Mouse (Mus musculus) CH12.LX (cell line): ENCODE results near the gene St8sia6. TPM values are rescaled to one million over a fixed set of nuclear protein-coding genes. Genes with fewer than 3 reads are reported as not detected.

Source experiments
- DNase-seq: peaks from one replicate; pipeline ENCODE4 v3.0.0-alpha.2; 2013; ENCODE audit errors: extremely low read depth
- H3K27ac ChIP-seq: 2 replicates; pipeline ENCODE4 v1.5.1; 2012; ENCODE audit warnings: low read depth, mild to moderate bottlenecking, control low read depth, moderate library complexity; ENCODE audit not compliant: insufficient read depth
- H3K27me3 ChIP-seq: replicated peaks from 2 replicates; pipeline ENCODE3; 2012; ENCODE audit warnings: inconsistent platforms
- H3K36me3 ChIP-seq, 2 experiments: replicated peaks in 1 of 2; 2 replicates each; pipeline versions ENCODE3 to v1.6.1; 2012; ENCODE audit warnings: inconsistent platforms in 1 of 2, low read length in 1 of 2, mild to moderate bottlenecking in 1 of 2, mixed read lengths in 1 of 2, moderate library complexity in 1 of 2; ENCODE audit not compliant: control insufficient read depth in 1 of 2, insufficient read depth in 1 of 2
- H3K4me1 ChIP-seq, 2 experiments: 2 replicates each; pipeline ENCODE4 v1.6.1; 2012; ENCODE audit warnings: inconsistent platforms in 1 of 2, moderate library complexity in 1 of 2; ENCODE audit not compliant: insufficient read depth in 2 of 2, control insufficient read depth in 1 of 2
- H3K4me2 ChIP-seq: 2 replicates; pipeline ENCODE4 v1.6.1; 2012; ENCODE audit warnings: low read depth, mild to moderate bottlenecking, control low read depth; ENCODE audit not compliant: poor library complexity, insufficient read depth, severe bottlenecking
- H3K4me3 ChIP-seq, 3 experiments: fragments of 150-350 bp in 1 of 3; sonication (generic) in 1 of 3; replicated peaks in 1 of 3; 2 replicates each; pipeline versions ENCODE3 to v1.5.1; 2011 to 2012; ENCODE audit warnings: low read depth in 2 of 3, low read length in 2 of 3, mild to moderate bottlenecking in 2 of 3, moderate library complexity in 2 of 3, control low read depth in 1 of 3, improper control_type of control experiment in 1 of 3, inconsistent platforms in 1 of 3, mixed read lengths in 1 of 3; ENCODE audit not compliant: poor library complexity in 1 of 3
- H3K79me2 ChIP-seq: replicated peaks from 2 replicates; pipeline ENCODE4 v1.6.1; 2012; ENCODE audit warnings: mild to moderate bottlenecking, moderate library complexity; ENCODE audit not compliant: control insufficient read depth, poor library complexity, insufficient read depth, severe bottlenecking; ENCODE audit errors: extremely low read depth
- H3K9ac ChIP-seq: 2 replicates; pipeline ENCODE4 v1.6.1; 2012; ENCODE audit warnings: low read depth, mild to moderate bottlenecking, control low read depth, moderate library complexity; ENCODE audit not compliant: insufficient read depth
- H3K9me3 ChIP-seq: replicated peaks from 2 replicates; pipeline ENCODE3; 2012; ENCODE audit warnings: low read length, inconsistent platforms, mixed read lengths
- BHLHE40 ChIP-seq: IDR thresholded peaks from 2 replicates; pipeline ENCODE4 v1.6.1; 2011; ENCODE audit warnings: mild to moderate bottlenecking, low read depth, low read length, improper control_type of control experiment
- E2F4 ChIP-seq: IDR thresholded peaks from 2 replicates; pipeline ENCODE4 v1.6.1; 2011; ENCODE audit warnings: low read depth, low read length, improper control_type of control experiment; ENCODE audit not compliant: insufficient replicate concordance
- ETS1 ChIP-seq: conservative IDR thresholded peaks from 2 replicates; pipeline ENCODE4 v1.6.1; 2012; ENCODE audit warnings: low read depth, mild to moderate bottlenecking, inconsistent platforms, low read length, improper control_type of control experiment, moderate library complexity
- HCFC1 ChIP-seq: IDR thresholded peaks from 2 replicates; pipeline ENCODE4 v1.6.1; 2012; ENCODE audit warnings: low read depth, mild to moderate bottlenecking, inconsistent platforms, low read length, improper control_type of control experiment
- IRF4 ChIP-seq: IDR thresholded peaks from 2 replicates; pipeline ENCODE4 v1.6.1; 2014; ENCODE audit warnings: low read depth, mild to moderate bottlenecking, inconsistent platforms, low read length, improper control_type of control experiment
- JUN ChIP-seq: IDR thresholded peaks from 2 replicates; pipeline ENCODE4 v1.6.1; 2011; ENCODE audit warnings: low read depth, mild to moderate bottlenecking, low read length, improper control_type of control experiment, moderate library complexity; ENCODE audit not compliant: insufficient read depth
- KAT2A ChIP-seq: IDR thresholded peaks from 2 replicates; pipeline ENCODE4 v1.6.1; 2012; ENCODE audit warnings: low read length, improper control_type of control experiment, inconsistent platforms; ENCODE audit not compliant: insufficient replicate concordance
- MAFK ChIP-seq: IDR thresholded peaks from 2 replicates; pipeline ENCODE4 v1.6.1; 2011; ENCODE audit warnings: low read length, improper control_type of control experiment; ENCODE audit not compliant: insufficient replicate concordance
- MAX ChIP-seq: IDR thresholded peaks from 2 replicates; pipeline ENCODE4 v1.6.1; 2011; ENCODE audit warnings: low read length, improper control_type of control experiment
- MAZ ChIP-seq: IDR thresholded peaks from 2 replicates; pipeline ENCODE4 v1.6.1; 2012; ENCODE audit warnings: low read depth, mild to moderate bottlenecking, inconsistent platforms, low read length, improper control_type of control experiment, moderate library complexity
- NRF1 ChIP-seq: IDR thresholded peaks from 2 replicates; pipeline ENCODE4 v1.6.1; 2014; ENCODE audit warnings: low read depth, mild to moderate bottlenecking, inconsistent platforms, low read length, improper control_type of control experiment, moderate library complexity
- PAX5 ChIP-seq: IDR thresholded peaks from 2 replicates; pipeline ENCODE4 v1.6.1; 2012; ENCODE audit warnings: low read length, inconsistent platforms, mixed read lengths
- POLR2A ChIP-seq: IDR thresholded peaks from 2 replicates; pipeline ENCODE4 v1.6.1; 2011; ENCODE audit warnings: low read depth, mild to moderate bottlenecking, improper control_type of control experiment, low read length
- RAD21 ChIP-seq: IDR thresholded peaks from 2 replicates; pipeline ENCODE4 v1.6.1; 2011; ENCODE audit warnings: low read depth, mild to moderate bottlenecking, low read length, improper control_type of control experiment, moderate library complexity
- TBP ChIP-seq: conservative IDR thresholded peaks from 2 replicates; pipeline ENCODE4 v1.6.1; 2011; ENCODE audit warnings: low read depth, low read length, improper control_type of control experiment
- USF1 ChIP-seq: IDR thresholded peaks from 2 replicates; pipeline ENCODE4 v1.6.1; 2014; ENCODE audit warnings: low read depth, mild to moderate bottlenecking, inconsistent platforms, low read length, improper control_type of control experiment
- USF2 ChIP-seq: conservative IDR thresholded peaks from 2 replicates; pipeline ENCODE4 v1.6.1; 2011; ENCODE audit warnings: low read depth, low read length, improper control_type of control experiment
- ZKSCAN1 ChIP-seq: IDR thresholded peaks from 2 replicates; pipeline ENCODE4 v1.6.1; 2012; ENCODE audit warnings: low read depth, inconsistent platforms, low read length, improper control_type of control experiment, borderline replicate concordance
- ZMIZ1 ChIP-seq: IDR thresholded peaks from 2 replicates; pipeline ENCODE4 v1.6.1; 2012; ENCODE audit warnings: low read depth, mild to moderate bottlenecking, inconsistent platforms, low read length, improper control_type of control experiment
- ZNF384 ChIP-seq: IDR thresholded peaks from 2 replicates; pipeline ENCODE4 v1.6.1; 2012; ENCODE audit warnings: low read depth, low read length, improper control_type of control experiment, inconsistent platforms
- dilution Hi-C: fragments of 300-500 bp; cut with MboI; formaldehyde crosslinking; loops from 2 replicates; pipeline ENCODE4 v1.14.3; 2020; ENCODE audit warnings: low sequenced_read_pairs; ENCODE audit not compliant: extremely low pct_unique_long_range_greater_than_20kb, extremely low pct_ligation_motif_present
- in situ Hi-C: fragments of 300-500 bp; cut with MboI; formaldehyde crosslinking; loops from 3 replicates; pipeline ENCODE4 v1.14.3; 2019; ENCODE audit warnings: low sequenced_read_pairs, low pct_ligation_motif_present, low pct_unique_long_range_greater_than_20kb, mixed read lengths
- polyA plus RNA-seq: library from polyadenylated mRNA; unstranded; fragments of >175 nt; gene quantifications from 2 replicates; pipeline ENCODE4 v1.2.1, GENCODE M21; 2012; ENCODE audit warnings: low read depth; ENCODE audit not compliant: insufficient read length
- total RNA-seq, 2 experiments: library from RNA; depleted of rRNA; stranded (reverse); fragments of 300-350 nt in 1 of 2; fragments of >200 nt in 1 of 2; gene quantifications; 2 replicates each; pipeline ENCODE4 v1.2.3; 2012 to 2014

St8sia6 gene
- total and polyA plus RNA-seq, 3 experiments = 27.4 to 51.0 (median 43.7) TPM

DNA sequence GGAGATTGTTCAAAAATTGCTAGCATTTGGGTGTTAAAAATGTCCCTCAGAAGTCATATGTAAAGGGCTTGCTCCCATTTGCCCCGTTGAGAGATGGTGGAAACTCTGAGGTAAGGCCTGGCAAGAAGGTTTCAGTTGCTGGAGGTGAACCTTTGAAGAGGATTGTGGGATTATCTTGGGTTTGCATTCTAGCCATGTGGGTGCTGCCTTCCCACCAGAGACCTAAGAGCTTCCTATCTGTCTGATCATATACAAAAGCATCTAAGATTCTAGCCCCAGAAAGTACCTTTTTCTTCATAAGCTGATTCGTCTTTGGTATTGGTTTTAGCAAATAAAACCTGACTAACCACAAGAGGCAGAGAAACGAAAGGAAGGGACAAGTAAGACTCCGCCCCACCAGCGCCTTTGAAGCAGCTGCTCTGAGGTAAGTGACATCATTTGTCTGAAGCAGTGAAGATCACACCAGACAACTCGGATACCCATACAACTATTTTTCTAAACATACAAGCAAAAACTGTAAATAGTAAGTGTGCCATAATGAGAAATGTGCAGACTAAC, 75.2 kb downstream of the St8sia6 start (continued):
- TF ChIP-seq ETS1 (no peak; the same call in 1 of the 2 replicates), POLR2A (0 out of 2 replicates have a peak, but pooled peaks have one; percentile 16), BHLHE40 (no peak), USF2 (no peak), KAT2A (no peak), IRF4 (peak; percentile 72), MAX (peak; percentile 51; the same call in 1 of the 2 replicates), PAX5 (no peak), USF1 (no peak), MAFK (peak; percentile 17; the same call in 1 of the 2 replicates), ZNF384 (no peak), HCFC1 (no peak), MAZ (no peak), RAD21 (no peak), TBP (no peak), NRF1 (no peak), JUN (no peak; the same call in 1 of the 2 replicates), ZMIZ1 (no peak), E2F4 (no peak), ZKSCAN1 (no peak)

DNA sequence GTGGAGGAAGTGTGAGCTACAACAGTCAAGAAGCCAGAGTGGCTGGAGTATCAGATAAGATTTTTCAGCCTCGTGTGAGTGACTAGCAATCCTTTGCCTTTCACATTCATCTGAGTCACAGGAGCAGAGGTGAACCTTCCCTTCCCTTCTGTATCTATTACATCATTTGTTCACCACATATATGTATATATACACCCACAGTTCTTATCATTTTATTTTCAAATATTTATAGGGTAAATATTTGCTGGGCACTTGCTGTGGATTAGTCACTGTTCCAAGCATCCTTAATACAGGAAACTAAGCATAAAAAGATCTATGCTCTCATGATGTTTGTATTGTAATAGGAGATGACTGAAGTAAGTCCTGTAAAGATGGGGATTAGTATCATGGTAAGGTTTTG, 85.1 kb downstream of the St8sia6 start:
- TF ChIP-seq E2F4 = no peak
- dilution Hi-C loops = no loop called here
- H3K27ac ChIP-seq = no peak overlapping the region

More for the DNA sequence above, 85.1 kb downstream of the St8sia6 start:
- no peaks in the 10 kb centered on the region for H3K27me3 ChIP-seq
- no peak overlapping the region for H3K4me3 ChIP-seq
- H3K4me2 ChIP-seq = no peak overlapping the region
- no peaks in the 10 kb centered on the region for H3K9me3 ChIP-seq
- H3K79me2 ChIP-seq = peaks cover 2% of the 10 kb centered on the region
- peaks cover 0 to 19% of the 10 kb centered on the region in 2 experiments; a peak in 2 of 4 replicates for H3K4me1 ChIP-seq
- in situ Hi-C loops = no loop called here
- H3K36me3 ChIP-seq = peaks cover 12 to 68% of the 10 kb centered on the region in 2 experiments
- no peak for DNase-seq
- no peak overlapping the region for H3K9ac ChIP-seq
